Mouse (Mus musculus): ENCODE measurements around the gene Sh2d1b1. TPM values are rescaled to one million over a fixed set of nuclear protein-coding genes. Genes with fewer than 3 reads are reported as not detected.
"Not testable (repeated sequence)": the region's sequence is repeated elsewhere in the genome, so short reads cannot be mapped to it uniquely, and the experiment has no call there.

Sh2d1b1 gene
- 0.34 and 0.41 TPM in 2 replicates for polyA plus RNA-seq (2012; rRNA removed)

DNA sequence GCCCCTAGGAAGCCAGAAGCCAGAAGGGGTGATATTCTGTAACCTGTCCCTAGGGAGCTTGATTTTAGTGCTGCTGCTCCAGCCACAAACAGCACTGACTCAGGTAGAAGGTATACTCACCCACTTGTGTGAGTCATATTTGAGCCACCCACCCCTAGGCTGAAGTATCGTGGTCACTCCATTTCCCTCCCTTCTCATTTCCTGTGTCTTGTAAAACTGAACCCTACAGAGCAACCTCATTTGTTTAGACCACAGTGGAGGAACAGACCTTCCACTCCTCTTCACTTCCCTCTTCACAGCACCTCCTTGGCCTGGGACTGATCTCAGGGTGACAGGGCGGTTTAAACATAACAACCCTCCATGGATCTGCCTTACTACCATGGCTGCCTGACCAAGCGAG, at the start of gene Sh2d1b1:
Gene Sh2d1b1, plus strand, starts transcription at position 305 of the 400 bp plus-strand sequence.
- no peak for DNase-seq (ENCODE audit: low spot score)

DNA sequence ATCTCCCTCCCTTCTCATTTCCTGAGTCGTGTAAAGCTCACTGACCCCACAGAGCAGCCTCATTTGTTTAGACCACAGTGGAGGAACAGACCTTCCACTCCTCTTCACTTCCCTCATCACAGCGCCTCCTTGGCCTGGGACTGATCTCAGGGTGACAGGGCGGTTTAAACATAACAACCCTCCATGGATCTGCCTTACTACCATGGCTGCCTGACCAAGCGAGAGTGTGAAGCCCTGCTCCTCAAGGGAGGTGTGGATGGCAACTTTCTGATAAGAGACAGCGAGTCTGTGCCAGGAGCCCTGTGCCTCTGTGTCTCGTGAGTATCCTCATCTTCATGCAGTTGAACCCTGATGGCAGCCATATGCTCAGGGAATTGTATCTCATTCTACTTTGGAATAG, 44.4 kb upstream of the Sh2d1b1 start, which contains the start of gene Sh2d1b2:
Gene Sh2d1b2, plus strand, starts transcription at position 62 of the 400 bp plus-strand sequence.
- DNase-seq (ENCODE audit: low spot score), result not testable (repeated sequence)

DNA sequence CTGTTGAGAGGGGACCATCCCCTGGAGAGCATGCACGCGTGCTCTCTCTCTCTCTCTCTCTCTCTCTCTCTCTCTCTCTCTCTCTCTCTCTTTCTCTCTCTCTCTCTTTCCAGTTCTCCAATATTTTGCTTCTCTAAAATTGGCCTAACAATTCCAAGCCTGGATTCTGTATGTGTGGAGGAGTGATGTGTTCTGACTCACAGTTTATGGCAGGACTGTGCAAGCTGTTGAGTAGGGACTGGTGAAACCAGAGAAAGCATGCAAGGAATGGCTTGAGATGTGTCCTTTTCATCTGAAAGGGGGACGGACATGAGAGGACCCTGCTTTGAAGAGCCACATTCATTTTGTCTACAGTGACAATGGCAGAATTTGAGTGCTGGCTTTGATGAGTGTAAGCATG, 32.1 kb upstream of the Sh2d1b1 start:
- DNase-seq (ENCODE audit: low spot score), result no peak

DNA sequence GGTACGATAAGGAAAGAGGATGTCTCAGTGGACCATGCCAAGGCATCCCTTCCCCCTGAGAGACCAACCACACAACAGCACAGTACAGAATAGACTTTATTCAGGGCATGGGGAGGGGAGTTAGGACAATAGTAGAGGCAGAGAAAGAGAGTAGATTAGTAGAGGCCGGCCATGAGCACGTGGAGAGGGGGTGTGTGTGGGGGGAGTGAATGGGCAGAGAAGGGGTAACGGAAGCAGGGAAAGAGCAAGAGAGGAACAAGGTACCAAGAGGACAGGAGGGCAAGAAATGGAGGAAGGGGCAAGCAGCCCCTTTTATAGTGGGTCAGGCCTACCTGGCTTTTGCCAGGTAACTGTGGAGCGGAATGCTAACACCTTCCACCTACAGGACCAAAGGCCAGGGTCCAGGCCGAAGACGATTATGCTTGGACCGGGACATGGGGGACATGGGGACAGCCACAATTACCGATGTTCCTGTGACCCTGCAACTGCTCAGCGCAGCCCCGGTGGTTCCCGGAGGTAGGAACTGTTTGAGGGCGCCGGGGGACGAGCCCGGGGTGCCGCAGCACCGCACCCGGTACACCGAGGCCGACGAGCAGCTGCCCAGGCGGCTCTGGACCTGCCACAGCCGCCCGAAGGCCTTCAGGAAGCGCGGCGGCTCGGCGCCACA, 22.1 kb upstream of the Sh2d1b1 start:
- DNase-seq (ENCODE audit: low spot score), result no peak

DNA sequence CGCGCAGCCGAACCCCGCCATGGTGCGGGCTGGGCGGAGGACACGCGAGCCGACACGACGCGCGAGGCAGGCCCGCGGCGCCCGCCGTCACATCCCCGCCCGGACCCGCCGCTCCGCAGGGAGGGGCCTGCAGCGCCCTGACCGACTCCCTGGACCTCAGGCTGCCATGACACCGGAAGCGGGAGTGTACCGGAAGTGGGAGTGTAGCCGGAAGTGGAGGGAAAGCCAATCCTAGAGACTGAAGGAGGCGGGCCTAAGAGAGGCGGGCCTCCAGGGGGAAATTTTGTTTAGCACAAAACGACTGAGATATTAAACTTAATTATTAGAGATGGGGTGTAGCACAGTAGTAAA, 21.6 kb upstream of the Sh2d1b1 start:
- DNase-seq (ENCODE audit: low spot score), result peak; percentile 72

DNA sequence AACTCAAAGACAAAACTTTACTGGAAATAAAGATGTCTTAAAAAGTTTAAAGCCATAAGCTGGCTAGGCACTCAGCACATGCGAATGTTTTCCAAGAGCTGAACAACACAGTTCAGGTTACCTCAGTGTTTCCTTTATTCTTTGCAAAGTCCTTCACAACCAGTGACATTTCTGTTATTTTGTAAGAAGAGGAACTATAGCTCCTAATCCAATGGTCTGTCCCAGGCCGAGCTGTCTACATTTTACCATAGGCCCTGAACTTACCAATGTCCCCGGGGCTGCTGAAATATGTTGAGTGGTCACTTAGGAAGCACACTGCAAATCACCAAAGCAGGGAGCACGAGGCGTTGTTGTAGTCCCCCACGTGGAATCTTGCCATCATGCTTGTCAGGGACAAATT, 6.8 kb upstream of the Sh2d1b1 start:
- no peak for DNase-seq (ENCODE audit: low spot score)

DNA sequence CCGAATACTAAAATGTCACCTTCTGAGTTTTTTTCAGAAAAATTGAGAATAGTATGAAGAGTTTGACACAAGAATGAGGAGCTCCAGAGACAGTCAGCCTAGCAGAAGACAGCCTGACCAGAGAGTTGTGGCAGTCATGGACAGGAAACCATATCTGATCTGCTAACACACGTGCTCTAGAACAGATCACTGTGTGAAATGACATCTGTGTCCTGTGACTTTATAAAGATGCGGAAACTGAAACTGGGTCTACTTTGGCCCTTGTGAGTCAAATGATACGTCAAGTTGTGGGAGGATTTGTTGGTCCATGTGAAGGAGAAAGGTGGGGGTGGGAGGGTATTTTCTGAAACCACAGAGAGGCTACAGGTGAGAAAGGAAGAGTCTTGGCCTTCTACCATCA, 6.4 kb upstream of the Sh2d1b1 start:
- no peak for DNase-seq (ENCODE audit: low spot score)

DNA sequence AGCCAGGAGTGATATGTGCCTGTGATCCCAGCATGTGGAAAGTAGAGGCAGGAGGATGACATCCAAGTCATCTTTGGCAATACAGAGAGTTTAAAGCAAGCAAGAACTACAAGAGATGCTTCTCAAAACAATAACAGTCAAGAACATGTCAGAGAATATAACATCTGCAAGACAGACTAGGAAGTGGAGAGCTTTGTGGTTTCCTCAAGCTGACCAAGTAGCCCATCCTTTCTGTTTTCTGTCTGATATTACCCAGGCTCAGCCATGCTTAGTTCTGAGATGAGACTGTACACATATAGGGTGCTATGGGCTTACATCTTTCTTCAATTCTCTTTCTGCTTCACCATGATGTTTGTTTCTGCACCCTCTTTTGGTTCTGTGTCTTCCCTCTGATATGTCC, 3.9 kb upstream of the Sh2d1b1 start:
- no peak for DNase-seq (ENCODE audit: low spot score)

DNA sequence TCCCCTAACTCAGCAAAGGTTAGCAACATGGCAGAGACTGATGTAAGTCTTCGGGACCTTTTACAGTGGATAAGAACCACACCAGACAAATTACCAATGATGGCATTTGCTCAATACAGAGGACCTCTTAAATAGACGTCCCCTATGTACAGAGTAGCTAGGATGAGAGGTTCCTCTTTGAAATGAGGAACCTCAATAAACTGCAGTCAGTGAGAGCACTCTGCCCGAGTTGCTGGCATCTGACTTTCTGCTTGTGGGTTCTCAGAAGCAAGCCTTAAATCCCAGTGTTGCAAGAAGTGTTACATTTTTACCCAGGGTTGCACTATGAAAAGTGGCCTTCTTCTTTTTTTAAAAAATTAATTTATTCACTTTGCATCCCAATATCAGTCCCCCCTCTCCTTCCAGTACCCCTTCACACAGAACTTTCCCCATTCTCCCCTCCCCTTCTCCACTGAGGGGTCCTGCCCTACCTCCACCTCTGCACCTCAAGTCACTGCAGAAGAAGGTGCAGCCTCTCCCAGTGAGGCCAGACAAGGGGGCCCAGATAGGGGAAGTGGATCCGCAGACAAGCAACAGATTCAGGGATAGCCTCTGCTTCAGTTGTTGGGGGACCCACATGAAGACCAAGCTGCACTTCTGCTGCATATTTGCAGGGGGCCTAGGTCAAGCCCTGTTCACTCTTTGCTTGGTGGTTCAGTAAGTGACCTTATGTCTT, 5.5 kb downstream of the Sh2d1b1 start:
- DNase-seq (ENCODE audit: low spot score), result no peak

DNA sequence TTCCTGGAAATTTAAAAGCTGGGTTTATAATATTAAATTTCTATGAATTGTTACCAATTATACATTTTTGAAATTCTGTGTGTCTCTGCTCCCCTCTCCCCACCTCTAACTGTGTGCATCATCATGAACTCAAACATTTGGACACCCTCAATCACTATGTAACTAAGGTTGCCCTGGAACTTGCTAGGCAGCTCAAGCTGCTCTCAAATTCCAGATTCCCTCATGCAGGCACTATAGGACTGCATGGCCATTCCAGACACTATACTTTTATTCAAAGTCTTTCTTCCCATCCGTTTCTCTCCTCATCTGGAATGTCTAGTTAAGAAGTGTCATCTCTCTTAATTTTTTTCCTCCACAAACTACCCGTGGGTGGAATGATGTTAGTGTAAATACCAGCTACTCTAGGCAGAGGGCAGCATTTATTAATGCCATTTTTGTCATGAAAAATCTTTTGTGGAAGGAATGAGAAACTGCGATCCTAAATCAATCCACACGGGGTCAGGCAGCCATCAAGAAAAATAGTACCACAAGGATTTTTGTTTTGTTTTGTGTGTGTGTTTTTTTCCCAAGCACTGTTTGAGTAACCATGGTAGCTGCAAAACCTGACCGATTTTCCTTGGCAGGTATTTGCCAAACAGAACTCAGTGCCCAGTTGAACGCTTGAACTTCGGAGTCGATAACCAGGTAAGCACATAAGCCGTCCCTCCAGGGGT, 15.3 kb downstream of the Sh2d1b1 start:
- no peak for DNase-seq (ENCODE audit: low spot score)

DNA sequence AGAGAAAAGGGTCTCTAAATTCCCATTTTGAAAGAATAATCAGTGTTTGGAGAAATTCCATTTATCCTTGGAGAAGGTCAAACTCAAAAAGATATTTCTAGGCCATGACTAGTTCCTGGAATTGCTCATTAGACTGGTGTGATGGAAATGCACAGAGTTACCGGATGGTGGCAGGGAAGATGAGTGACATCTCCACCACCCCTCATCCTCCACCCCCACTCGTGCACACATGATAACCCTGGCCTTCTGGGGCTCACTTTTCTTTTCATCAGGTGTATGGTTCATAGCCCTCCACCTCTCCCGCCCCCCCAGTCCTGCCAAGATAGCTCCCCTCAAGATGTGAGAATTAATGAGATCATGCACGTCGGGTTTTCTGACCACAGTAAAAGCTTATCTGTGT, 16.1 kb downstream of the Sh2d1b1 start:
- DNase-seq (ENCODE audit: low spot score), result no peak

DNA sequence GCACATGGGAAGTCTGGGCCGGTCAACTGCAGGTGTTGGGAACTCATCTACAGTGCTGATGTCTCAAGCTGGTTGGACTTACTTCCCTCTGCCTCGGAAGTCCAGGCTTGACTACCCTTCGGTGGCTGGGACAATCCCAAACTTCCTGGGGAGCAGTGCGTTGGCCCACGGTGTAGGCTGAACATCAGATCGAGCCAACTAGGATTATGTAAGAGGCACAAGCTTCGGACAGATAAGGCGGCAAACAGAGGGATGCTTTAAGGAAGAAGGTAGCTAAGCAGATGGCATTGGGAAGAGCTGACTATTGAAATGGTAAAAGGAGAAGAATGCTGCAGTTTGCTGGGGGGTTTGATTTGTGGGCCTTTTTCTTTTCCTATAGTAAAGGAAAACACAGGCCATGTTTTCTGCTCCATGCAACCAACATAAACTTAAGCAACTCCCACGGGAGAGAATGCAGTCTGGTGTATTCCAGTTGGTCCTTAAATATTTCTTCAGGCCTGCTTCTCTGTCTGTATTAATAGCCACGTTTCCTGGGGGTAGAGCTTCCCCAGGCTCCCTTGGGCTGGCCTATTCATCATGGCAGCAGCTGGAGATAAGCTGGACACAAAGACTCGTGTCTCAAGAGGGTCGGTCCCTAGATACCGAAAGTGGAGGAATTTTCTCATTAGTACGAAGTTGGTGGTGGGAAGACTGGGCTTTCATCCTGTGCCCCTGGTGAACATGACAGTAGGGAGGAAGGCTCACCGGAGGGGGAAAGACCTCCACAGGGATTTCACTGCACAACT, 17.9 kb downstream of the Sh2d1b1 start:
- no peak for DNase-seq (ENCODE audit: low spot score)

DNA sequence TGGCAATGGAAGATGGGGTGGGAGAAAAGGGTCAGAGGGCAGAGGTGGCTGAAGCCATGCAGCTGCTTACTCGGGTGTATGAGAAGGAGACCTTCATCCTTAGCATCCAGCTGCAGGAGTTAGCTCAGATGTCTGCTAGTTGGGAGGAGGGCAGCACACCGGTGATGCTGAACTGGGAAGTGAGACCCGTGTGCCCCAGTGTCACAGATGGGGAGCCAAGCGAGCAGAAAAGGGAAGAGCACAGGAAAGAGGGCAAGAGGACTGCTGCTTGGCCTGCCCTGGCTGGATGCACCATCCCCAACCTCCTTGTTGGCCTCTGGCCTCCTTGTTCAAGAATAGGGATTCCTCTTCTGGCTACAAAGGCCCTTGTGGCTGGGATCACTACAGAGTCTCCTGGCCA, 22.4 kb downstream of the Sh2d1b1 start:
- DNase-seq (ENCODE audit: low spot score), result no peak

DNA sequence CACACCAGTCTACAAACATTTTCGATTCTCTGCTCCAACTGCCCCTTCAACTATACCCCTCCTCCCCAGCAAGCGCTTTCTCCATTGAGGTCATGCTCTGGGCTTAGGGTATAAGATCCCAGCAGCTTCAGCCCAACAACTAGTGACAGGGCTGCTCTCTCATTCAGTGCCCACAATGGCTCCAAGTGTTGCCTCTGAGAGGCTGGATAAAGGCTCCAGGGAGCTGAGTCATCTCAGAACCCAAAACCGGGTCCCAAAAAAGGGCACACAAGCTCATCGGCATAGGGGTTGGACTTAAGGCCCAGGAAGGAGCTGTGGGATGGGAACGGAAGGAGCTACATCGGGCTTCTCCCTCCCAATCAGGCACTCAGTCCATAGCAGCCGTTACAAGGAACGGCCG, 24.6 kb downstream of the Sh2d1b1 start:
- DNase-seq (ENCODE audit: low spot score), result no peak

DNA sequence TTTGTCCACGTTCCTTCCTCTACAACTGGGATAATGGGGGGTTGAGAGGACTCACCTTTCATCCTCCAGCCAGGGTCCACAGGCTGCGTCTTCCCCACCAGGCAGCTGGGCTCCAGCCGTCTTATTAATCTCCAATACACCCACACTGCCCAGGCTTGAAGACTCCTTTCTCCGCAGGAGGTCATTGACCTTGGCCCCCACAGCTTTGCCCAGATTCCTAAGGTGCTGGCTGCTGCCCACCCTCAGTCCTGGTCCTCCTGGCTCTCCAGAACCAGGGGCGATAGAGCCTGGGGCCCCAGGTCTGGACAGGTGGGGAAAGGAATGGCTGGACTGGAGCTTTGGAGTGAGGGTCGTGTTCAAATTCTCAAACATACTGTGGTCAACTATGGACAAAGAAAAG, 25.3 kb downstream of the Sh2d1b1 start:
- no peak for DNase-seq (ENCODE audit: low spot score)

DNA sequence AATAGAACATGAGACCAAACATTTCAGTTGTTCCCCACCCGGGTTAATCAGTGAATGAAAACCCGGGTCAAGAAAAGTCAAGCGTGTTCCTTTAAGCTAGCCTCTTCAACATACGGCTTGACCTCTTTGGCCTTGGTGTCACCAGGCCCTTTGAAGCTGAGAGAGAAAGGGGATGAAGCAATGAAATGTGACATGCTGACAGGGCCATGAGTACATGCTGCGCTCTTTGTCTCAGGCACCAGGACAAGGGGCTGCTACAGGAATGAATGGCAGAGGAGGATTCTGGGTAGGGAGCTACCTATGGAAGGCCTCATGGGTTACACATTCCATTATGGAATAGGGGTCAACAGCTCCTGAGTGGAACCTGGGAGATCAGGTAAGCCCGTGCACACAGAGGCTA, 26.0 kb downstream of the Sh2d1b1 start:
- DNase-seq (ENCODE audit: low spot score), result no peak

DNA sequence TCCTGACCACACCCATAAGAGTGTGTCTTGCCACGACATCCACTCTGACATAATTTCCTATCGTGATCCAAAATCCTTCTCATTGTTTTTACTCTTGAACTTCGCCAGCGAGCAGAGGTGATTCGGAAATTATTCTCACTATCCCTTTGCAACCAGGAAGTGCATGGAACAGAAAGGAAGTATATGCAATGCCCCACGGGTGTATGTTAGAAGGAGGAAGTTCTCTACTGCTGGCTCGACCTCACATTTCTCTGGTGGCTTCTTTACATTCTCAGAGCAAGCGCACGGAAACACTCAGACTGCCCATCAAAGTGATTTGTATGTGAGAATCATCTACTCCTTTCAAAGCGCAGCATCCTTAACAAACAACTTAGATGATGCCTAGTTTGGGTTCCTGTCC, 27.9 kb downstream of the Sh2d1b1 start:
- no peak for DNase-seq (ENCODE audit: low spot score)

DNA sequence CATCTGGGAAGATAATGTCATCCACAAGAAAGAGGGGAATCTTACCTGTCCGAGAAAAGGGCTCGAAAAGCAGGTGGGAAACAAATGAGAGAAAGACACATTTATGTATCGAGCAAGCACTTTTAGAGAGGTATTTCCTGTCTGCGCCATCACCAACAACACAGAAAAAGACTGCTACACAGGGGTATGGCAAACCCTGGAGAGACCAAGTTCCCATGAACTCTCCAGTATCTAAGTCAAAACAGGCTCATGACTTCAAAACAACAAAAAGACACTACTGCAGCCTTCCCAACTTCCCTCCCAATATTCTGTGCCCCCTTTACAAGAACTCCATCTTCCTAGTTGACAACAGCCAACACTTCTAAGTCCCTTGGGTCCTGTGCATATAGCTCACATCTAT, 29.1 kb downstream of the Sh2d1b1 start, which contains the start of gene Gm7694:
Gene Gm7694, minus strand, starts transcription at position 101 of the 400 bp plus-strand sequence.
- no peak for DNase-seq (ENCODE audit: low spot score)

DNA sequence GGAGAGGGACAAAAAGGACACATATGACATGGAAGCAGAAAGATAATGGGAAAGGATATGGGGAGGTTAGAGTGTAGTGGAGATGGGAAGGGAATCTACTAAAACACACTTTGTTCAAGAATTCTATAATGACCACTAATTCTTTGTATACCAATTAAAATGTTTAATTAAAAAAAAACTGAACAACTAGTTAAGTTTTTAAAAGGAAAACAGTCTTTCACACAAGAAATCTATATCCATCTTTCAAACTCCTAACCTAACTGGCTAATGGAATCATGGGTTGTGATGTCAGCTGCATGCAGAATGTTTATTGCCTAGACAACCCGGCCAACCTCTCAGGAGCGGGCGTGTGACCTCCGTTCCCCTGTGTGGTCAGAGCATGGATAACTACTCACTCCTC, 31.4 kb downstream of the Sh2d1b1 start, which contains the start of gene Spata46:
Gene Spata46, plus strand, starts transcription at position 301 of the 400 bp plus-strand sequence.
- DNase-seq (ENCODE audit: low spot score), result no peak

DNA sequence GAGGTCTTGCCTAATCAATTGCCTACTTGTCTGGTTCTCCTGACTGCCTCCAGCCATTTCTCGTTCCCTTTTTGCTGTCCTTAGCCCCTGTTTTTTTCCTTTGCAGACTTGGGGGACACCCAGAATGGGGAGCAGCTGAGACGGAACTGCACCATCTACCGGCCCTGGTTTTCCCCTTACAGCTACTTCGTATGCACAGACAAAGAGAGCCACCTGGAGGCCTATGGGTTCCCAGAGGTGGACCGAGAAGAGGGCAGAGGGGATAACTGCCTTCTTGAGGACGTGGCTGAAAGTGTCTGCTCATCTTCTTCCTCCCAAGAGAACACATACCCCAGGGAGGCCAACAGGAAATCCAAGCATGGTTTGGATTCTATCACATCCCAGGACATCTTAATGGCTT, 34.3 kb downstream of the Sh2d1b1 start:
- no peak for DNase-seq (ENCODE audit: low spot score)

DNA sequence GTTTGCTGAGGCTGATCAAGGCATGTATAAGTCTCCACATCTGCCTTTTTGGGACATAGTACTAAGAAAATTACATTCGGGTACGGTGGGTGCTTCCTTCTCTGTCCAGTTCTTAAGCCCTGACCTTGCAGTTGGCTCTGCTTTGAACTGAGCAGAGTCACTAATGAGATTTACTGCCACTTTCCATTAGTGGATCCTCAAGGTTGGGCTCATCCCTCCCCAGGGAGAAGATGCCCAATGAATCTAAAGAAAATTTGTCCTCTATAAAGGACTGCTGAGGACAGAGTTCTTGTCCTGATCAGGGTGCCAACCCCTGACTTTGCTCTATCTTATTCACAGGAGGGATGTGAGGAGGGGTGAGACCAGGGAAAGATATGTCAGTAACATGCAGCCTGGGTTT, 44.9 kb downstream of the Sh2d1b1 start:
- no peak for DNase-seq (ENCODE audit: low spot score)

DNA sequence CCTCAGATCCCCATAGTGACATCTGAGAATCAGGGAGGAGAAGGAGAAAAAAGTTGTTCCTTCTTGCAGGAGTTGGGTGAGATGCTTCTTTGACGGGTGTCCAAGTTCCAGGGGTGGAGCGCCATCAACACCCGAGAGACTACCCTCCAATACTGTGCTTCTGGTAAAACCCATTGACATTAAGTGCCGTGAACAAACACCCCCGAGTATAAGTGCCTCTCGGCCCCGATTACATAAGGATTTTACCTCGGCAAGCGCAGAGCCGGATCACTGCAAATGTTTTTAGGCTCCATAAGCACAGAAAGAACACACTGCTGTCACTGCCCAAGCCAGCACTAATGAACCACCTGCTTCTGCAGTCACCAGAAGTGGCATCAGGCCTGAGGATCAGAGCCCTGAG, 45.9 kb downstream of the Sh2d1b1 start:
- DNase-seq (ENCODE audit: low spot score), result no peak

All from urinary bladder, adult 2 months (tissue).